Mouse (Mus musculus) forebrain, embryonic 14.5 days (tissue): ENCODE measurements around the gene Mgat4c. TPM values are rescaled to one million over a fixed set of nuclear protein-coding genes. Genes with fewer than 3 reads are reported as not detected.
"Not testable (repeated sequence)": the region's sequence is repeated elsewhere in the genome, so short reads cannot be mapped to it uniquely, and the experiment has no call there.

Experiments used
- ATAC-seq: fragments of 200-750 bp; cut with Nextera tagmentation; 2 replicates; pipeline ENCODE4 v1.8.0; 2017; ENCODE audit warnings: mild to moderate bottlenecking, moderate library complexity
- DNase-seq: peaks from one replicate; pipeline ENCODE4 v3.0.0-alpha.2; 2015; ENCODE audit warnings: low spot score
- H3K27ac ChIP-seq: fragments of 300-500 bp; sonication (generic); 2 replicates; pipeline ENCODE4 v1.5.1; 2014; ENCODE audit warnings: low read depth, mild to moderate bottlenecking, control low read depth, low read length, moderate library complexity
- H3K27me3 ChIP-seq: fragments of 300-500 bp; sonication (generic); replicated peaks from 2 replicates; pipeline ENCODE4 v1.6.1; 2014; ENCODE audit warnings: low read length, control low read depth, mixed read lengths; ENCODE audit not compliant: control insufficient read depth, insufficient read depth
- H3K36me3 ChIP-seq: fragments of 300-500 bp; sonication (generic); 2 replicates; pipeline ENCODE4 v1.6.1; 2014; ENCODE audit warnings: low read length, control low read depth; ENCODE audit not compliant: control insufficient read depth, insufficient read depth
- H3K4me1 ChIP-seq: fragments of 300-500 bp; sonication (generic); 2 replicates; pipeline ENCODE4 v1.6.1; 2014; ENCODE audit warnings: antibody characterized with exemption, low read length, control low read depth; ENCODE audit not compliant: control insufficient read depth, insufficient read depth
- H3K4me2 ChIP-seq: fragments of 300-500 bp; sonication (generic); 2 replicates; pipeline ENCODE4 v1.6.1; 2014; ENCODE audit warnings: mild to moderate bottlenecking, control low read depth, low read length
- H3K4me3 ChIP-seq: fragments of 300-500 bp; sonication (generic); 2 replicates; pipeline ENCODE4 v1.5.1; 2014; ENCODE audit warnings: low read depth, low read length, control low read depth
- H3K9ac ChIP-seq: fragments of 300-500 bp; sonication (generic); 2 replicates; pipeline ENCODE4 v1.6.1; 2014; ENCODE audit warnings: mild to moderate bottlenecking, low read length, control low read depth, moderate library complexity
- H3K9me3 ChIP-seq: fragments of 300-500 bp; sonication (generic); replicated peaks from 2 replicates; pipeline ENCODE4 v1.6.1; 2016; ENCODE audit warnings: low read length, control low read depth, mixed read lengths; ENCODE audit not compliant: control insufficient read depth
- WGBS: fragments of 180-500 bp; shearing (Covaris S2); extraction: QIAGEN DNeasy Blood & Tissue Kit; methylation state at CpG from one replicate; pipeline ENCODE4 v1.1.7; 2014; 5-methylcytosine and 5-hydroxymethylcytosine counted together
- microRNA-seq: library from miRNA; unstranded; fragments of <30 nt; microRNA quantifications from one replicate; pipeline ENCODE4, GENCODE M21; 2016
- polyA plus RNA-seq: library from polyadenylated mRNA; unstranded; fragments of >200 nt; fragmentation: Nextera tagmentation; extraction: Ambion mirVana; gene quantifications from 2 replicates; pipeline ENCODE4 v1.2.1, GENCODE M21; 2014

Gene Mgat4c
- polyA plus RNA-seq, 1 experiment from 2014 or later = 15.2 TPM

DNA sequence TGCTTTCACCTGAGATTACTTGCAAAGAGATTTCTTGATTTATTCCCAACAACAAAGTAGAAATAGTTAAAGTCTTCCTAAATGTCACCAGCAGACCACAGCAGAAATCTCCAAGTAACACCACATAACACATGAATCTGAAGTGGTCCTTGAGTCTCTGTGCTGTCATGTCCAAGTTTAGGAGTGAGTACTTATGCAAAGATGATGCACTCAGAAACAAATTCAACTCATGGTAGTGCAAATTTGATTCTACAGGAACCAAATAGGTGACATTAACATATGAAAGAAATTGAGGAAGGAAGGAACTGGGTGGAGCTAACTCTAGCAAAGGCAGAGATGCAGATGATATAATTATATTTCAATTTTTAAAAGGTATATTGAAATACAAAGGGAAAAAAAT lies 690.8 kb downstream of the Mgat4c start:
- Histone ChIP-seq H3K36me3 (no peaks in the 10 kb centered on the region), H3K9me3 (no peaks in the 10 kb centered on the region), H3K9ac (no peak overlapping the region), H3K4me3 (no peak overlapping the region), H3K27me3 (no peaks in the 10 kb centered on the region), H3K4me2 (no peak overlapping the region), H3K4me1 (no peaks in the 10 kb centered on the region), H3K27ac (no peak overlapping the region)
- DNase-seq (no peak), ATAC-seq (no peak)

- Histone ChIP-seq H3K9me3 (no peaks in the 10 kb centered on the region), H3K36me3 (no peaks in the 10 kb centered on the region), H3K27me3 (no peaks in the 10 kb centered on the region), H3K4me3 (no peak overlapping the region), H3K9ac (no peak overlapping the region), H3K27ac (no peak overlapping the region), H3K4me2 (no peak overlapping the region), H3K4me1 (no peaks in the 10 kb centered on the region)
- no peak for DNase-seq
- no peak for ATAC-seq
- 91% methylated on average over 4 of the region's 4 CpGs for WGBS
Observed at GRCm38 (mm10) chr10:102374061-102374460, 692.8 kb downstream of the Mgat4c start.

- no peak for ATAC-seq
- Histone ChIP-seq H3K27me3 (no peaks in the 10 kb centered on the region), H3K4me1 (no peaks in the 10 kb centered on the region), H3K4me2 (no peak overlapping the region), H3K9me3 (no peaks in the 10 kb centered on the region), H3K9ac (no peak overlapping the region), H3K27ac (no peak overlapping the region), H3K36me3 (no peaks in the 10 kb centered on the region), H3K4me3 (no peak overlapping the region)
- WGBS = 88% methylated on average over 4 of the region's 4 CpGs
- no peak for DNase-seq
Observed at GRCm38 (mm10) chr10:102377377-102377776, 696.1 kb downstream of the Mgat4c start.

GRCm38 (mm10) chr10:102389223-102389622 lies 707.9 kb downstream of the Mgat4c start:
- Histone ChIP-seq H3K4me2 (no peak overlapping the region), H3K27me3 (no peaks in the 10 kb centered on the region), H3K36me3 (no peaks in the 10 kb centered on the region), H3K27ac (no peak overlapping the region), H3K4me1 (no peaks in the 10 kb centered on the region), H3K9me3 (no peaks in the 10 kb centered on the region), H3K4me3 (no peak overlapping the region), H3K9ac (no peak overlapping the region)
- no peak for DNase-seq
- no peak for ATAC-seq
- 83% methylated on average over 1 of the region's 1 CpGs for WGBS

- Histone ChIP-seq H3K36me3 (no peaks in the 10 kb centered on the region), H3K9me3 (no peaks in the 10 kb centered on the region), H3K4me2 (no peak overlapping the region), H3K4me1 (no peaks in the 10 kb centered on the region), H3K27ac (no peak overlapping the region), H3K27me3 (no peaks in the 10 kb centered on the region), H3K9ac (no peak overlapping the region), H3K4me3 (no peak overlapping the region)
- ATAC-seq (no peak), DNase-seq (peak; percentile 66)
- 73% methylated on average over 2 of the region's 2 CpGs for WGBS
Observed at GRCm38 (mm10) chr10:102417654-102418272, 736.5 kb downstream of the Mgat4c start.

- H3K4me1 ChIP-seq, H3K36me3 ChIP-seq, H3K4me3 ChIP-seq, H3K9me3 ChIP-seq, H3K27me3 ChIP-seq, H3K9ac ChIP-seq, H3K27ac ChIP-seq: not testable (repeated sequence)
- H3K4me2 ChIP-seq = peak overlapping the region; percentile 31; the same call in 1 of the 2 replicates
- ATAC-seq (peak; percentile 80), DNase-seq (peak; percentile 37)
- 3% methylated on average over 5 of the region's 7 CpGs for WGBS
Observed at GRCm38 (mm10) chr10:102435048-102435447, 753.8 kb downstream of the Mgat4c start.

- 41% methylated on average over 6 of the region's 6 CpGs for WGBS
- ATAC-seq = peak; percentile 44
- not testable (repeated sequence) for H3K27me3 ChIP-seq
Observed at GRCm38 (mm10) chr10:102435467-102435866, 754.2 kb downstream of the Mgat4c start.

More at GRCm38 (mm10) chr10:102435467-102435866, 754.2 kb downstream of the Mgat4c start:
- not testable (repeated sequence) for H3K9me3 ChIP-seq, H3K27ac ChIP-seq, H3K36me3 ChIP-seq, H3K4me1 ChIP-seq, H3K9ac ChIP-seq, DNase-seq, H3K4me3 ChIP-seq
- H3K4me2 ChIP-seq = peak overlapping the region; percentile 31; the same call in 1 of the 2 replicates

Small RNA genes lying within 50 kb of the gene (microRNA-seq; reads per million reads assigned to microRNA genes)
- gene Mir3059 = 17.7 reads per million, percentile 37 among the genes with 10 or more reads in this experiment
